Mouse (Mus musculus) MEL (cell line): ENCODE measurements around the gene Pou6f1. TPM values are rescaled to one million over a fixed set of nuclear protein-coding genes. Genes with fewer than 3 reads are reported as not detected.

ENCODE experiments used
- DNase-seq: peaks from one replicate; pipeline ENCODE4 v3.0.0; 2011; ENCODE audit warnings: low read depth, low spot score
- H3K27ac ChIP-seq: 2 replicates; pipeline ENCODE4 v1.5.1; 2012; ENCODE audit warnings: low read depth, mild to moderate bottlenecking, control low read depth, low read length, moderate library complexity; ENCODE audit not compliant: control insufficient read depth
- H3K27me3 ChIP-seq, 2 experiments: fragments of 150-350 bp in 1 of 2; sonication (generic) in 1 of 2; 2 replicates each; pipeline ENCODE4 v1.6.1; 2012; ENCODE audit warnings: low read length in 2 of 2, mild to moderate bottlenecking in 2 of 2, improper control_type of control experiment in 1 of 2, moderate library complexity in 1 of 2; ENCODE audit not compliant: insufficient read depth in 2 of 2, control insufficient read depth in 1 of 2
- H3K36me3 ChIP-seq, 2 experiments: 2 replicates each; pipeline ENCODE4 v1.6.1; 2012 to 2014; ENCODE audit warnings: low read length in 2 of 2, improper control_type of control experiment in 1 of 2, inconsistent platforms in 1 of 2, mild to moderate bottlenecking in 1 of 2; ENCODE audit not compliant: insufficient read depth in 2 of 2, control insufficient read depth in 1 of 2
- H3K4me1 ChIP-seq, 2 experiments: fragments of 150-350 bp in 1 of 2; sonication (generic) in 1 of 2; 2 replicates each; pipeline ENCODE4 v1.6.1; 2012; ENCODE audit warnings: low read length in 2 of 2, improper control_type of control experiment in 1 of 2, mild to moderate bottlenecking in 1 of 2; ENCODE audit not compliant: insufficient read depth in 2 of 2, control insufficient read depth in 1 of 2
- H3K4me3 ChIP-seq, 2 experiments: fragments of 150-350 bp in 1 of 2; sonication (generic) in 1 of 2; 2 replicates each; pipeline ENCODE4 v1.5.1; 2012; ENCODE audit warnings: low read depth in 2 of 2, low read length in 2 of 2, mild to moderate bottlenecking in 2 of 2, moderate library complexity in 2 of 2, control low read depth in 1 of 2, improper control_type of control experiment in 1 of 2; ENCODE audit not compliant: control insufficient read depth in 1 of 2, insufficient read depth in 1 of 2
- H3K79me2 ChIP-seq: 2 replicates; pipeline ENCODE4 v1.6.1; 2012; ENCODE audit warnings: mild to moderate bottlenecking, low read length, moderate library complexity; ENCODE audit not compliant: control insufficient read depth, poor library complexity, insufficient read depth
- H3K9ac ChIP-seq: 2 replicates; pipeline ENCODE4 v1.6.1; 2012; ENCODE audit warnings: low read depth, mild to moderate bottlenecking, control low read depth, low read length, moderate library complexity; ENCODE audit not compliant: control insufficient read depth, poor library complexity, severe bottlenecking
- H3K9me3 ChIP-seq: fragments of 150-350 bp; sonication (generic); replicated peaks from 2 replicates; pipeline ENCODE4 v1.6.1; 2012; ENCODE audit warnings: mild to moderate bottlenecking, low read length, improper control_type of control experiment, moderate library complexity; ENCODE audit not compliant: insufficient read depth
- CHD2 ChIP-seq: IDR thresholded peaks from 2 replicates; pipeline ENCODE4 v1.6.1; 2011; ENCODE audit warnings: low read length, improper control_type of control experiment
- CTCF ChIP-seq, 3 experiments: IDR thresholded peaks in 2 of 3; conservative IDR thresholded peaks in 1 of 3; 2 replicates each; pipeline ENCODE4 v1.5.1; 2011 to 2012; ENCODE audit warnings: low read length in 3 of 3, low read depth in 2 of 3, mild to moderate bottlenecking in 2 of 3, improper control_type of control experiment in 1 of 3, inconsistent platforms in 1 of 3, mixed read lengths in 1 of 3, moderate library complexity in 1 of 3; ENCODE audit not compliant: control insufficient read depth in 1 of 3, insufficient read depth in 1 of 3, poor library complexity in 1 of 3, severe bottlenecking in 1 of 3
- E2F4 ChIP-seq: IDR thresholded peaks from 2 replicates; pipeline ENCODE4 v1.6.1; 2011; ENCODE audit warnings: low read depth, low read length, improper control_type of control experiment, borderline replicate concordance
- EP300 ChIP-seq, 2 experiments: IDR thresholded peaks; 2 replicates each; pipeline ENCODE4 v1.6.1; 2011; ENCODE audit warnings: improper control_type of control experiment in 2 of 2, low read length in 2 of 2, low read depth in 1 of 2, mild to moderate bottlenecking in 1 of 2
- ETS1 ChIP-seq: IDR thresholded peaks from 2 replicates; pipeline ENCODE4 v1.6.1; 2012; ENCODE audit warnings: low read depth, mild to moderate bottlenecking, inconsistent platforms, low read length, improper control_type of control experiment, moderate library complexity
- GATA1 ChIP-seq: IDR thresholded peaks from 2 replicates; pipeline ENCODE4 v1.6.1; 2011; ENCODE audit warnings: low read depth, low read length, improper control_type of control experiment
- HCFC1 ChIP-seq: IDR thresholded peaks from 2 replicates; pipeline ENCODE4 v1.6.1; 2012; ENCODE audit warnings: low read depth, mild to moderate bottlenecking, inconsistent platforms, low read length, improper control_type of control experiment, moderate library complexity
- JUND ChIP-seq: IDR thresholded peaks from 2 replicates; pipeline ENCODE4 v1.6.1; 2011; ENCODE audit warnings: low read depth, mild to moderate bottlenecking, improper control_type of control experiment, low read length
- KAT2A ChIP-seq: conservative IDR thresholded peaks from 2 replicates; pipeline ENCODE4 v1.6.1; 2012; ENCODE audit warnings: low read depth, low read length, improper control_type of control experiment, inconsistent platforms
- MAX ChIP-seq: IDR thresholded peaks from 2 replicates; pipeline ENCODE4 v1.6.1; 2011; ENCODE audit warnings: low read length, improper control_type of control experiment
- MXI1 ChIP-seq: IDR thresholded peaks from 2 replicates; pipeline ENCODE4 v1.6.1; 2011; ENCODE audit warnings: mild to moderate bottlenecking, low read depth, low read length, improper control_type of control experiment
- NELFE ChIP-seq: IDR thresholded peaks from 2 replicates; pipeline ENCODE4 v1.6.1; 2011; ENCODE audit warnings: low read depth, low read length, improper control_type of control experiment
- POLR2A ChIP-seq, 2 experiments: IDR thresholded peaks; 2 replicates each; pipeline ENCODE4 v1.6.1; 2011 to 2012; ENCODE audit warnings: low read length in 2 of 2, mild to moderate bottlenecking in 2 of 2, control low read depth in 1 of 2, improper control_type of control experiment in 1 of 2, low read depth in 1 of 2, moderate library complexity in 1 of 2; ENCODE audit not compliant: control insufficient read depth in 1 of 2, insufficient read depth in 1 of 2, poor library complexity in 1 of 2
- POLR2AphosphoS5 ChIP-seq: IDR thresholded peaks from 2 replicates; pipeline ENCODE4 v1.6.1; 2012; ENCODE audit warnings: low read depth, borderline replicate concordance, mild to moderate bottlenecking, inconsistent platforms, low read length, moderate library complexity, mixed read lengths
- RAD21 ChIP-seq: IDR thresholded peaks from 2 replicates; pipeline ENCODE4 v1.6.1; 2011; ENCODE audit warnings: mild to moderate bottlenecking, low read depth, low read length, improper control_type of control experiment
- SIN3A ChIP-seq: IDR thresholded peaks from 2 replicates; pipeline ENCODE4 v1.6.1; 2012; ENCODE audit warnings: low read length, improper control_type of control experiment, inconsistent platforms
- SMC3 ChIP-seq: IDR thresholded peaks from 2 replicates; pipeline ENCODE4 v1.6.1; 2011; ENCODE audit warnings: low read depth, low read length, improper control_type of control experiment
- TAL1 ChIP-seq: IDR thresholded peaks from 2 replicates; pipeline ENCODE4 v1.6.1; 2012; ENCODE audit warnings: mild to moderate bottlenecking, inconsistent platforms, low read length, moderate library complexity, mixed read lengths
- TBP ChIP-seq: IDR thresholded peaks from 2 replicates; pipeline ENCODE4 v1.8.0; 2011; ENCODE audit warnings: low read depth, low read length, improper control_type of control experiment
- TCF12 ChIP-seq: IDR thresholded peaks from 2 replicates; pipeline ENCODE4 v1.6.1; 2014; ENCODE audit warnings: low read depth, mild to moderate bottlenecking, inconsistent platforms, low read length, improper control_type of control experiment, moderate library complexity
- USF1 ChIP-seq: IDR thresholded peaks from 2 replicates; pipeline ENCODE4 v1.6.1; 2014; ENCODE audit warnings: low read depth, mild to moderate bottlenecking, inconsistent platforms, low read length, improper control_type of control experiment, moderate library complexity
- ZNF384 ChIP-seq: IDR thresholded peaks from 2 replicates; pipeline ENCODE4 v1.6.1; 2012; ENCODE audit warnings: low read depth, mild to moderate bottlenecking, inconsistent platforms, low read length, improper control_type of control experiment
- polyA plus RNA-seq, 2 experiments: library from polyadenylated mRNA; stranded (reverse) in 1 of 2; unstranded in 1 of 2; fragments of >175 nt in 1 of 2; fragments of >200 nt in 1 of 2; gene quantifications; 2 replicates each; pipeline versions ENCODE4 v1.2.1 to v1.2.4; 2012; ENCODE audit warnings: low replicate concordance in 2 of 2, low read depth in 1 of 2; ENCODE audit not compliant: insufficient read length in 2 of 2, insufficient read depth in 1 of 2, missing spikeins in 1 of 2
- total RNA-seq: library from RNA; depleted of rRNA; stranded (reverse); fragments of 300-350 nt; gene quantifications from 2 replicates; pipeline ENCODE4 v1.2.3, GENCODE M21; 2012

The Pou6f1 gene
- total and polyA plus RNA-seq, 3 experiments, result 0.46 to 2.5 TPM; not detected in 1

DNA sequence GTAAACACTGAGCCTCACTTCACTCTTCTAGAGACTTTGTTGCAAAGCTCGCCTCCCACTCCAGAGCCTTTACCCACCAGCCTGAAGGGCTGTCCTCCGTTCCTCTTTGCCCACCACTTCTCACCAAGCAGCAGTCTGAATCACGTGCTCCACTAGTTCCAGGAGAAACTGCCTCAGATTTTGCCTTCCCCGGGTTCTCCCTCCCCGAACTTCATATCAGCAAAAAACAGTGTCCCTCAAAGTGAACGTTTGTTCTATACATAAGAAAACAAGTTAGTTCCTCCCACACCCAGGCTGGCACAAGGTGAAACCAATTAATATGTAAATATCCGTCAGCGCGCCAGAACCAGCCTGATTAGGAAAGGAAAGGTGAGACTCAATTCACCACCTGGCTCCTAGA lies 35.5 kb upstream of the Pou6f1 start (continued):
- TF ChIP-seq ZNF384, result no peak
- no peak for TF ChIP-seq SIN3A
- 0 out of 2 replicates have a peak, but pooled peaks have one; percentile 43 for TF ChIP-seq MXI1
- TF ChIP-seq ETS1, result 0 out of 2 replicates have a peak, but pooled peaks have one; percentile 27
- TF ChIP-seq E2F4, result no peak
- no peak for TF ChIP-seq CHD2
- TF ChIP-seq CTCF (IDR thresholded peaks at IDR 0.05 in 2 of 3, conservative IDR thresholded peaks at IDR 0.05 in 1 of 3; ENCODE audit: control insufficient read depth in 1 of 3, insufficient read depth in 1 of 3, low read depth in 2 of 3, low read length in 3 of 3, poor library complexity in 1 of 3, severe bottlenecking in 1 of 3), result no peak
- no peak for TF ChIP-seq NELFE
- TF ChIP-seq TCF12, result peak; percentile 48; the same call in 1 of the 2 replicates
- peak; percentile 66 for TF ChIP-seq MAX
- TF ChIP-seq KAT2A, result no peak
- no peak for TF ChIP-seq HCFC1
- TF ChIP-seq TAL1, result 0 out of 2 replicates have a peak, but pooled peaks have one; percentile 7
- no peak for TF ChIP-seq GATA1
- TF ChIP-seq USF1, result peak; percentile 89
- no peak for TF ChIP-seq JUND
- TF ChIP-seq POLR2AphosphoS5, result no peak
- TF ChIP-seq TBP, result no peak
- peak in 1 of 2 experiments; percentile 46; a peak in 3 of 4 replicates for TF ChIP-seq EP300 (IDR thresholded peaks at IDR 0.05; ENCODE audit: low read depth in 1 of 2, low read length in 2 of 2)
- no peak for TF ChIP-seq SMC3
- TF ChIP-seq POLR2A (IDR thresholded peaks at IDR 0.05; ENCODE audit: control insufficient read depth in 1 of 2, insufficient read depth in 1 of 2, low read depth in 1 of 2, low read length in 2 of 2, poor library complexity in 1 of 2), result no peak
- TF ChIP-seq RAD21, result no peak

- no peak for DNase-seq
- TF ChIP-seq TAL1, result no peak
- no peak overlapping the region for H3K4me3 ChIP-seq
- no peak overlapping the region for H3K27ac ChIP-seq
- H3K27me3 ChIP-seq, result 0 out of 4 replicates have a peak, but pooled peaks cover 0 to 2% of the 10 kb centered on the region in 2 experiments
- H3K36me3 ChIP-seq, result peaks cover 0 to 13% of the 10 kb centered on the region in 2 experiments; a peak in 2 of 4 replicates
- H3K9ac ChIP-seq, result no peak overlapping the region
- H3K79me2 ChIP-seq, result no peaks in the 10 kb centered on the region; the same call in 1 of the 2 replicates
- H3K9me3 ChIP-seq, result no peaks in the 10 kb centered on the region
- H3K4me1 ChIP-seq, result peaks cover 4 to 35% of the 10 kb centered on the region in 2 experiments
Measured at GRCm38 (mm10) chr15:100633341-100633740, 33.6 kb upstream of the Pou6f1 start.
